Mouse (Mus musculus): ENCODE measurements at regions not wholly inside any gene's neighbourhood (a gene's known extent, or its start where the extent isn't known, plus 50 kb on each side); places are given as distances from the start of the nearest gene placed in this dataset.
A peak's percentile ranks its signal among the peaks of the same experiment; 100 is the strongest.

DNA sequence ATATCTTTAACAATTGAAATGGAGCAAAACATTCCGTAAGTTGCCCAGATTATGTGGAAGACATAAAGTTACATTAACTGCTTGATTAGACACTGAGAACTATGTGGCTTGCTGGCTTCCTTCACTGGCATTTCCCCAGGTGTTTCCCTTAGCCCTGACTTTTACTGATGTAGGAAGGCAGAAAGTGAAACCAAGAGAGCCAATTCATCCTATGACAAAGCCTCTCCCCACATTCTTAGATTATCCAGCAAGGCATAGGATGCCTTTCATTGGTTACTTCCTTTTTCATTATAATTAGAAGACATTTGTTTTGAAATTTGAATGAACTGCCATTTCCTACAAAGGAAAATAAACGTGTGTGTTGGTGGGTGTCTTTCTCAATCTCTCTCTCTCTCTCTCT, 72.1 kb downstream of the Cdc42ep3 start:
- no peak for DNase-seq (ENCODE audit: low spot score)

DNA sequence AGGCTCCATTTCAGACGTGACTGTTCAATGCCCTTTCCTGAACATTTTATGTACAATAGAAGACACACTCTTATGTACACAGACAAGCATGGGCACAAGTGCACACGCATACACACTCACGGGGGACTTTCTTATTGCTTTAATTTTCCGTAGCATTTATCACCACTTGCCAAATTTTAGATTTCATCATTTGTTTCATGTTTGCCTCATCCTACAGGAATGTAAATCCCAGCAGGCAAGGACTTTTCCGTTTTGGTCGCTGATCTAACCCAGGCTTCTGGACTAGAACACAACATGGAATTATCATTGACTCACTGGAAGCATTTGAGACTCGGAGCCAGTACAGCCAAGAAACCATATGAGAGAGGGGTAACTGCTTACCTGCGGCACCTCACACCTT, 81.3 kb downstream of the Cdc42ep3 start:
- DNase-seq (ENCODE audit: low spot score), result no peak

- no peak for DNase-seq (ENCODE audit: low spot score)
These were observed 95.2 kb downstream of the Cdc42ep3 start for GRCm38 (mm10) chr17:79259691-79260090.

- DNase-seq (ENCODE audit: low spot score), result no peak
These were observed 107.7 kb downstream of the Cdc42ep3 start for GRCm38 (mm10) chr17:79246962-79247902.

GRCm38 (mm10) chr17:79244121-79244520, 110.8 kb downstream of the Cdc42ep3 start:
- DNase-seq (ENCODE audit: low spot score), result no peak

- no peak for DNase-seq (ENCODE audit: low spot score)
These were observed 111.5 kb downstream of the Cdc42ep3 start for GRCm38 (mm10) chr17:79243426-79243825.

DNA sequence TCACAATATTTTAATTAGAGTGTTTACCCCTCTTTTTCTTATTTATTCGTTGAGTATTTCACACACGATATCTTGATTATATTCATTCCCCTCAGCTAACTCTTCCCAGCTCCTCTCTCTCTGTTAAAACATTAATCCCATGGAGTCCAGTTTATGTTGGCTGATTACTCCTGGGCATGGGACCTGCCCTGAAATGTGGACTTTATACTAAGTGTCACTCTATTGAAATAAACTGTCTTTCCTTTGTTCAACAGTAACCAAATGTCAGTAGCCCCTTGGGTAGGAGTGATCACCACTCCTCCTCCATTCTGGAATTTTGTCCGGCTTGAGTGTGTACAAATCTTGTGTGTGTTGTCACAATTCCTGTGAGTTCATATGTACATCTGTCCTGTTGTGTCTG, 113.4 kb downstream of the Cdc42ep3 start:
- DNase-seq (ENCODE audit: low spot score), result no peak

- no peak for DNase-seq (ENCODE audit: low spot score)
These were observed 118.6 kb downstream of the Cdc42ep3 start for GRCm38 (mm10) chr17:79236244-79236781.

DNA sequence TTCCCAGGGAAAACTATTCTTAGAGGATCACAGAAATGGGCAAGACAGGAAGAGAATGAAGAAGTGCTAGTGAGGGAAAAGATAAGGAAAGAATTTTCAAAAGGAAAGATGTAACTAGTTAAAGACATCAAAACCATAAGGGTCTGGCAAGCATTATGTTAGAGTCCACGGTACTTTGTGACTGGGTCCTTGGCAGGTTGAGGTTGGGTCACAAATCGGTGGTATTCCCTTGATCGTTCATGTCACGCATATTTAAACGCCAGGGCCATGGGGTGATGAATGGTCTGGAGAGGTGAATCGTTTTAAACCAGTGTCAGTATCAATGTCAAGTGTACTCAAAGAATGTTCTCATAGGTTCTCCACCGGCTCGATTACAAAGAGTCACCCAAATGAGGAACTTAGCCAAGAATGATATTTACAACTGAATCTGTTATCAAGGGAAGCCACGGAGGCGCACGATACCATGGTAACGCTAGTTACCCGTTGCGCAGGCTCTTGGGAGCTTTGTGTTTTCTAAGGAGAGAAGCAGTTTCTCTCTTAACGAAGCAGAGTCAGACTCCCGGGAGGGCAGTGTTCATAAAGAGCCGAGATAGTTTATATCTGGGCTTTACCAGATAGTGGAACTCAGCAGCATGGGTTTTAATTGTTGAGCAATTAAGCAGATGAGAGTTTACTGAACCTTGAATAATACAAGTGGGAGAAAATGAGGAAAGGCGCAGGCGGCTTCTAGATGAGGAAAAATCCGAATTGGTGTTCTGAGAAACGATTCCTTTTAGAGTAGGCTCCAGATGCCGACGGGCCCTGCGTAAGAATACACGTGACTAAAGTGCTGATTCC, 124.0 kb downstream of the Cdc42ep3 start:
- DNase-seq (ENCODE audit: low spot score), result peak; percentile 4

GRCm38 (mm10) chr17:79206563-79206962, 148.3 kb downstream of the Cdc42ep3 start:
- no peak for DNase-seq (ENCODE audit: low spot score)

DNA sequence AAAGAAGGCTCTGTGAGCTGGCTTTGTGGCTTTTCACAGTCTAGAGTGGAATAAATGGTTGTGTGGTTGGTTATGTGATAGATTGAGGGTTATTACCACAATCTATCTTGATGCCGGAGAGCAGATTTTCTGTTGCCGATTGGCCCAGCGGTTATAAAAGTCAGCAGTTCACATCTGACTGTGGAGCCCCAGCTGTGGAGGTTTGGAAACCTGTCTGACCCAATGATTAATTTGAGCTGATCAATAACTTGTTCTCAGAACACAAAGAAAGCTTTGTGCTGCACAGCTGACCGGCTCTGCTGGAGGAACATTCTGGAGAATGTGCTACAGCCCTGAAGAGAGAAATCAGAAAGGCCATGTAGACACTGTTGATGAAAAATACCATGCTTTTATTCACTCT, 148.8 kb downstream of the Cdc42ep3 start:
- no peak for DNase-seq (ENCODE audit: low spot score)

DNA sequence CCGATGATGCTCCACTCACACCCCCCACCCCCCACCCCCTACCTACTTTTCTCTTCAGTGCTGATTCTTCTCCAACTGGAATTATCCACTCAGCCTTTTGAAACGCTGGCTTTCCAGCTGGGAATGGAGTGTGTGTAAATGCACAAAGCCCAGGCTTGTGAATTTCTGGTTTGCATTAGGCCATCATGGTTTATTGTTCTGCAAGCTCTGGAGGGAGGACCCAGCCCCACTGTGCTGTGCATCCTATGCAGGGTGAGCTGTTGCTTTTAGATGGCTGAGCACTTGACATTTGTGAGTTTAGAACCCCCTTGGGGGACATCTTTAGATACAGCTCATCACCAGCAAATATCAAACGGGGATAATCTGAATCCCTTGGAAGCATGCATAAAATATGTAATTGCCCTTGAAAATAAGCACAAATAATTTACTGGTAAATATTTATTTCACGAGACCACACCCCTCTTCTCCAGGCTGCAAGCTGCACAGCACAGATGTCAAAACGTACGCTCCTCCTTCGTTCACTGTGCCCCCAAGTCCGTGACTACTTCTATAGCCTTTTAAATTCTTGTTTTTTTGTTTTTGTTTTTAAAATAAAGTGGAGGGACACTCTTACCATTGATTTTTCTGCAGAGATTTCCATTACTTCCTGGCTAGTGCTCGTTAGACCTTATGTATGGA, 148.2 kb downstream of the Qpct start:
- DNase-seq (ENCODE audit: low spot score), result no peak

DNA sequence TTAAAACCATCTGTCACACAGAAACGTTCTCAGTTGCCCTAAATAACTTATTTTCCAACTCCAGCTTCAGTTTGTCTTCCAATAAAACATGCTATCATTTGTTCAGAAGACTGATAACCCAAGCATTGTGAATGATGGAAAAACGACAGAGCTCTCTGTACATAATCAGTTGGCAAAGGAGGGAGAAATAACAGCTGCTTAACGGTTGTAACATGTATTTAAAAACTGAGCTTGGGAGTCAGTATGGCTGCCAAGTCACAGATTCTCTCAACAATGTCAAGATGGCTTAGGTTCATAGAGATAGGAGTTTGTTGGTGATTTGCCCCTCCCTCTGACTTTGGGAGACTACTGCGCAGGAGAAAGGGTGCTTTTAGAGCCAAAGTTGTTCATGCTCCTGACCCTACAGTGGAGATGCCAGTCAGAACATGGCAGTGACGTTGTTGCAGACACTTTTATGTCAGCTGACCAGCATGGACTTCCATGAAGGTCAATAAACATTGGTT, 140.2 kb downstream of the Qpct start:
- no peak for DNase-seq (ENCODE audit: low spot score)

DNA sequence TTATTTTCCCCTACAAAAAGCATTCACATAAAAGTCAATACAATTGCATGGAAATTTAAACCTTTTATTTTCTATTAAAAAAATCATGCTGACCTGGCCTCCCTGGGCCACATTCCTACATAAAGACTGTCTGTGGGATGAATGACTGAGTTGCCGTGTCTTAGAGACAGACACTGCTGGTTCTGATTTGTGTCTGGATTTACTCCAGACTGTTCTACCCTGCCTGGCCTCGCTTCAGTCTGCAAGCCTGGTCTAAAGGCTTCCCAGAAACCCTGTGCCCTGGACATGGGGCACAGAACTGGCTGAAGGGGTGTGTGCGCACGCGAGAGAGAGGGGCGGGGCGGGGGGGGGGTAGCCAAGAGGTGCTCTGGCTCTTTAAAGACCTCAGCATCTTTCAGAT, 136.6 kb downstream of the Qpct start:
- DNase-seq (ENCODE audit: low spot score), result no peak

- no peak for DNase-seq (ENCODE audit: low spot score)
These were observed 128.8 kb downstream of the Qpct start for GRCm38 (mm10) chr17:79180277-79181130.

GRCm38 (mm10) chr17:79177259-79177658, 125.6 kb downstream of the Qpct start:
- no peak for DNase-seq (ENCODE audit: low spot score)

DNA sequence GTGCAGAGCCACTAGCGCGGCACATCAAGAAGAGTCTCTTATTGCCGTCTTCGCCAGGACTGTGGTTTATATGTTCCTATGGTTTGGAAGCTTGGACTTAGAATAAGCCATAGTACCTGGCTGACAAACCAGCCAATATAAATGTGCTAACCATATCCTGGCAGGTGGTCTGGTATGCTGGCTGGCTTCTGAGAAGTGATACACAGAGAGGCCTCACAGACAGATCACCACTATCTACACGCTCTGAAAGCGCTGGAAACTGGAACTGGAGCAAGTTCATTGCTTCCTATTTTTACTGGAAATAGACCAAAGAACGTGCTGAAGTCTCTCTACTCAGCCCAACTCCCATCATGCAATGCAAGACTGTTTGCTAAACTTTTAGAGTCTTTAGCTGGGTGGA, 124.7 kb downstream of the Qpct start:
- DNase-seq (ENCODE audit: low spot score), result no peak

- no peak for DNase-seq (ENCODE audit: low spot score)
These were observed 123.7 kb downstream of the Qpct start for GRCm38 (mm10) chr17:79175381-79175780.

DNA sequence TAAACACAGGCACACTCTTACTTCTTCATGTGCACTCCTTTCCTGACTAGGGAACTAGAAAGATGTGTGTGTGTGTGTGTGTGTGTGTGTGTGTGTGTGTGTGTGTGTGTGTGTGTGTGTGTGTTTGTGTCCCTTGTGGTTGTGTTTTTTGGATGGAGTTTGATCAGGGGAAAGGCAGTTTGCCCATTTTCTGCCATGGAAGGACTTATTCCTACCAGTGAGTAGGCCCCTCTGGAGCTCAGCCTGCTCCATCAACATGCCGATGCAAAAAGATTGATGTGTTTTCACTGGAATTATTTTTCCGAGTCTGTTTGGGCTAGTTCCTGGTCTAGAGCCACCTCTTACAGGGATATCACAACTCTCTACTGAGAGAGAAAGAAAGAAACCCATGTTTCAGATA, 120.6 kb downstream of the Qpct start:
- DNase-seq (ENCODE audit: low spot score), result no peak

- DNase-seq (ENCODE audit: low spot score), result no peak
These were observed 119.0 kb downstream of the Qpct start for GRCm38 (mm10) chr17:79170690-79171089.

GRCm38 (mm10) chr17:79167198-79167597, 115.5 kb downstream of the Qpct start:
- no peak for DNase-seq (ENCODE audit: low spot score)
